Mouse (Mus musculus) cerebellum, adult 18-20 months (tissue): ENCODE measurements at regions not wholly inside any gene's neighbourhood (a gene's known extent, or its start where the extent isn't known, plus 50 kb on each side); places are given as distances from the start of the nearest gene placed in this dataset.

ENCODE experiments used
- DNase-seq, 2 experiments: peaks; one replicate each; pipeline ENCODE4 v3.0.0; 2021

GRCm38 (mm10) chr9:73173589-73174247, 60.5 kb downstream of the Rsl24d1 start:
- DNase-seq: no peak

GRCm38 (mm10) chr9:73176645-73177044, 63.4 kb downstream of the Rsl24d1 start:
- no peak for DNase-seq

- no peak for DNase-seq
Measured at GRCm38 (mm10) chr9:73183356-73183755, 70.1 kb downstream of the Rsl24d1 start.

GRCm38 (mm10) chr9:73184908-73185307, 71.7 kb downstream of the Rsl24d1 start:
- no peak for DNase-seq

- peak; percentile 85 to 91 for DNase-seq
Measured at GRCm38 (mm10) chr9:73192271-73192785, 79.1 kb downstream of the Rsl24d1 start.

- DNase-seq: peak; percentile 84 to 90
Measured at GRCm38 (mm10) chr9:73198261-73199085, 85.2 kb downstream of the Rsl24d1 start.

- DNase-seq: no peak
Measured at GRCm38 (mm10) chr9:73223111-73223510, 109.9 kb downstream of the Rsl24d1 start.

- DNase-seq: no peak
Measured at GRCm38 (mm10) chr9:73240188-73240587, 127.0 kb downstream of the Rsl24d1 start.

GRCm38 (mm10) chr9:73242521-73243308, 129.5 kb downstream of the Rsl24d1 start:
- DNase-seq: no peak

- DNase-seq: no peak
Measured at GRCm38 (mm10) chr9:73244177-73244576, 131.0 kb downstream of the Rsl24d1 start.

- peak; percentile 19 to 22 for DNase-seq
Measured at GRCm38 (mm10) chr9:73245524-73245923, 132.3 kb downstream of the Rsl24d1 start.

GRCm38 (mm10) chr9:73258171-73258570, 144.9 kb downstream of the Rsl24d1 start:
- peak in 1 of 2 experiments; percentile 22 for DNase-seq

GRCm38 (mm10) chr9:73258640-73259039, 145.4 kb downstream of the Rsl24d1 start:
- DNase-seq: peak in 1 of 2 experiments; percentile 8

- DNase-seq: no peak
Measured at GRCm38 (mm10) chr9:73262711-73263110, 149.5 kb downstream of the Rsl24d1 start.

- no peak for DNase-seq
Measured at GRCm38 (mm10) chr9:73270249-73270648, 157.0 kb downstream of the Rsl24d1 start.

- DNase-seq: no peak
Measured at GRCm38 (mm10) chr9:73272614-73273013, 159.4 kb downstream of the Rsl24d1 start.

- DNase-seq: no peak
Measured at GRCm38 (mm10) chr9:73273681-73274080, 160.5 kb downstream of the Rsl24d1 start.

- peak in 1 of 2 experiments; percentile 19 for DNase-seq
Measured at GRCm38 (mm10) chr9:73275671-73276070, 162.4 kb downstream of the Rsl24d1 start.

GRCm38 (mm10) chr9:73295287-73295686, 182.1 kb downstream of the Rsl24d1 start:
- DNase-seq: no peak

- DNase-seq: peak; percentile 56 to 61
Measured at GRCm38 (mm10) chr9:73302156-73302918, 189.1 kb downstream of the Rsl24d1 start.

GRCm38 (mm10) chr9:73317048-73317447, 203.8 kb downstream of the Rsl24d1 start:
- DNase-seq: no peak

GRCm38 (mm10) chr9:73319704-73320307, 206.6 kb downstream of the Rsl24d1 start:
- DNase-seq: no peak
